Mouse (Mus musculus): Measurements from ENCODE around the gene Gm45713. TPM values are rescaled to one million over a fixed set of nuclear protein-coding genes. Genes with fewer than 3 reads are reported as not detected.
"Not testable (repeated sequence)": the region's sequence is repeated elsewhere in the genome, so short reads cannot be mapped to it uniquely, and the experiment has no call there.

The Gm45713 gene
- polyA plus RNA-seq, 1 experiment from 2014 or later = 0.20 TPM

DNA sequence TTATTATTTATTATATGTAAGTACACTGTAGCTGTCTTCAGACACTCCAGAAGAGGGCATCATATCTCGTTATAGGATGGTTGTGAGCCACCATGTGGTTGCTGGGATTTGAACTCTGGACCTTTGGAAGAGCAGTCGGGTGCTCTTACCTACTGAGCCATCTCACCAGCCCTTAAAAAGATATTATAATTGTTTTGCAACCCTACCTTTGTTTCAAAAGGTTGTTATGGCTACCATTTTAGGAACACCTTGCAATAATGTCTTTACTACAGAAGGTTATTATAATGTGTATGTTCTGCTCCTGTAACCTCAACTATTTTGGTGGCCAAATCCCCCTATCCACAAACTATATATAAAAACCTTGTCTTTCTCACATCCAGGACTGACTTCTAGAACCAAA lies 17.0 kb upstream of the Gm45713 start:
- Histone ChIP-seq H3K36me3 (peaks cover 16% of the 10 kb centered on the region), H3K4me1 (peaks cover 29% of the 10 kb centered on the region), H3K4me3 (peak overlapping the region; percentile 64; the same call in 1 of the 2 replicates), H3K9ac (peak overlapping the region; percentile 89; the same call in 1 of the 2 replicates), H3K4me2 (peak overlapping the region; percentile 79)
- H3K27ac ChIP-seq; H3K27me3 ChIP-seq; H3K9me3 ChIP-seq; ATAC-seq (ENCODE audit: insufficient number of reproducible peaks, insufficient read depth, low FRiP score, low TSS enrichment, low read depth): not testable (repeated sequence)
- 88% methylated on average over 2 of the region's 2 CpGs for WGBS

DNA sequence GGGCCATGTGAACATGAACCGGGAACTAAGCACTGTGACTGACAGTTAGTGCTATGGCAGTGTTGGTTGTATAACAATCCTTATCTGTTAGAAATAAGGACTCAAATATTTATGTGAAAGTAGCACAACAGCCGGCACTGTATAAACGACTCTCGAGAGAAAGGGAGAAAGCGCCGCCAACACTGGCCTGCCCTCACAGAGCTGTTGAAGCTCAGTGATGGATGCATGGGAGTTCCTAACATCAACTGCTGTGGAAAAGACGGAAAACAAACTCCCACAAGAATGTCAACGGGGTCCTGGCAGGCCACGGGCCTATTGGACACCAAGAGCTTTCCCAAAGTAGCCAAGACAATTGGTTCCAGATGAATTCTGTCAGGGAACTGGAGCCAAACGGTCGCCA lies 15.3 kb upstream of the Gm45713 start:
- Histone ChIP-seq H3K4me3 (no peak overlapping the region), H3K9me3 (no peaks in the 10 kb centered on the region), H3K4me2 (no peak overlapping the region), H3K36me3 (peaks cover 24% of the 10 kb centered on the region), H3K4me1 (peaks cover 29% of the 10 kb centered on the region), H3K9ac (0 out of 2 replicates have a peak overlapping the region, but pooled peaks have one; percentile 27), H3K27me3 (no peaks in the 10 kb centered on the region), H3K27ac (peak overlapping the region; percentile 62; the same call in 1 of the 2 replicates)
- no peak for ATAC-seq (ENCODE audit: insufficient number of reproducible peaks, insufficient read depth, low FRiP score, low TSS enrichment, low read depth)
- 39% methylated on average over 11 of the region's 11 CpGs for WGBS

DNA sequence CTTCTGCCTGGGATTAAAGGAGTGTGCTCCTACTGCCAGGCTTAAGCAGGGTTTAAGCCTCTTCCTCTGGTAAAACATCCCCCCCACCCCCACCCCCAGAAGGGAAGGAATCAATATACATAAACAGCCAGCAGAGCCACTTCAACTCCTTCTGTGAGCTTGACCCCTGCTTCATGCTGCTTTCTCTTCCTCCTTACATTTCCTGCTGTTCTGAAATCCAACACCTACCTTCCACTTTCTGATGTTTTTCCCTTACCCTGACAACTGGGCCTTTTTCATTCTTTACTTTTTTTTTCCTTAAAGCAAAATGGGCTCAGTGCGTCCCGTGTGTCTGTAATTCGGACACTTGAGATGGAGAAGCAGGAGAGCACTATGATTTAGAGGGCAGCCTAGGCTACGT lies 14.3 kb upstream of the Gm45713 start:
- no peaks in the 10 kb centered on the region for H3K9me3 ChIP-seq
- no peak for ATAC-seq (ENCODE audit: insufficient number of reproducible peaks, insufficient read depth, low FRiP score, low TSS enrichment, low read depth)
- 35% methylated on average over 4 of the region's 4 CpGs for WGBS
- H3K4me3 ChIP-seq = no peak overlapping the region
- peaks cover 34% of the 10 kb centered on the region for H3K36me3 ChIP-seq
- no peak overlapping the region for H3K4me2 ChIP-seq
- peaks cover 25% of the 10 kb centered on the region for H3K4me1 ChIP-seq
- 0 out of 2 replicates have a peak overlapping the region, but pooled peaks have one; percentile 27 for H3K9ac ChIP-seq
- no peaks in the 10 kb centered on the region for H3K27me3 ChIP-seq
- H3K27ac ChIP-seq = peak overlapping the region; percentile 62; the same call in 1 of the 2 replicates

DNA sequence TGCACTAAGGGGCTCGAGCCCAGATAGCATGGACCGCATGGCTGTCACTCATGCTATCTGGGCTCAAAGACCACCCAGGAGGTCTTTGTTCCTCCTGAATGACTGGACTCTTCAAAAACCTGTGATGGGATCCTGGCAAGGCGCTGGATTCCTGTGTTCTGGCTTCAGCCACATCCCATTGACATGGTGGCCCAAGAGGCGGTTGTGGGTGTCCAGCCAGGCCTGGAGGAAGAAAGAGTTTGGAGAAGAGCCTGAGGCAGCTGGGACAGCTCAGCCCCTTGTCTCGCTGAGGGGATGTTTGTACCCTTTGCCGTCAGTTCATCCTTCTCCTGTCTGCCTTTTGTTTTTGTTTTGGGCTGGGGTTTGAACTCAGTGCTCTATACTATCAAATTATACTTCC lies 13.5 kb upstream of the Gm45713 start:
- WGBS = 63% methylated on average over 6 of the region's 6 CpGs

DNA sequence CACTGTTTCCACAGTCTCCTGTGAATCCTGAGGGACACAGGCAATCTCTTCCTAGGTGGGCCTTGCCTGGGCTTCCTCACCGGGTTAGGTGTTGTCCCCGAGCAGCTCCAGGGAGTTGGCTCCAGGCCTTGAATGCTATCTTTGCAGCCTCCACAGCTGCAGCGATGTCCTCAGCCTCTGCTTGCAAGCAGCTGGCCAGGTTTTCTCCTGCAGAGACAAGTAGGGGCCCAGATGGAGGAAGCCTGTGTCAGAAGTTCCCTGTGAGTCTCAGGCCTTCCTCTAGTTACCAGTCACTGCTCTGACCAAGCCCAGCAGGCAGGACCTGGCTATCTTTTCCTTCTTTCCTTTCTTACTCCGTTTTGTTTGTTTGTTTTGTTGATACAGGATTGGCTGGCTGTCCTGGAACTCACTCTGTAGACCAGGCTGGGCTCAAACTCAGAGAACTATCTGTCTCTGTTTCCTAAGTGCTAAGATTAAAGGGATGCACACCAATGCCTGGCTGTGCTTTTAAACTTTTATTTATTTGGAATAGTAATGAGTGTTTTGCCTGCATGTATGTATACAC lies 12.6 kb upstream of the Gm45713 start:
- Histone ChIP-seq H3K36me3 (peaks cover 51% of the 10 kb centered on the region), H3K27me3 (no peaks in the 10 kb centered on the region), H3K4me1 (peaks cover 18% of the 10 kb centered on the region), H3K9me3 (no peaks in the 10 kb centered on the region), H3K4me2 (no peak overlapping the region), H3K4me3 (no peak overlapping the region), H3K9ac (no peak overlapping the region), H3K27ac (no peak overlapping the region)
- no peak for ATAC-seq (ENCODE audit: insufficient number of reproducible peaks, insufficient read depth, low FRiP score, low TSS enrichment, low read depth)
- WGBS = 69% methylated on average over 4 of the region's 4 CpGs

More for the DNA sequence above, 13.5 kb upstream of the Gm45713 start:
- Histone ChIP-seq H3K9ac (0 out of 2 replicates have a peak overlapping the region, but pooled peaks have one; percentile 27), H3K4me1 (peaks cover 19% of the 10 kb centered on the region), H3K9me3 (no peaks in the 10 kb centered on the region), H3K27me3 (no peaks in the 10 kb centered on the region), H3K27ac (no peak overlapping the region), H3K36me3 (peaks cover 42% of the 10 kb centered on the region), H3K4me3 (no peak overlapping the region), H3K4me2 (no peak overlapping the region)
- no peak for ATAC-seq (ENCODE audit: insufficient number of reproducible peaks, insufficient read depth, low FRiP score, low TSS enrichment, low read depth)

DNA sequence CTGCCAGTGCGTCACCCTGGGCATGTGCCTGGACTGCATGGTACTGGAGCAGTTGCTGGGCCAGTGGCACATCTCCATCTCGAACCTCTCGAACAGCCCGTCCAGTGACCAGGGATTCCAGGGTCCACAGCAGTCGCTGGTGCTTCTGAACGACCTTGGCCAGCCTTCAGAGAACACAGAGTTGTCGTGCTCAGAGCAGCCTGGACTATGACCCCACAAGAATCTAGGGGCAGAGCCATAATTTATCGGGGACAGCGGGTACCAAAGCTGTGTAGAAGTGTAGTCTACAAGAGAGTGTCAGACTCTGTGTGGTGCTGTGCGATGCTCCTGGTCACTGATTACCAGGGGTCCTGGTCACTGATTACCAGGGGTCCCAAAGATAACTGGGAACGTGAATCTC lies 11.9 kb upstream of the Gm45713 start:
- ATAC-seq (ENCODE audit: insufficient number of reproducible peaks, insufficient read depth, low FRiP score, low TSS enrichment, low read depth) = no peak
- Histone ChIP-seq H3K27me3 (no peaks in the 10 kb centered on the region), H3K9me3 (no peaks in the 10 kb centered on the region), H3K4me2 (no peak overlapping the region), H3K9ac (no peak overlapping the region), H3K36me3 (peaks cover 58% of the 10 kb centered on the region), H3K4me3 (no peak overlapping the region), H3K4me1 (peaks cover 13% of the 10 kb centered on the region), H3K27ac (no peak overlapping the region)
- 94% methylated on average over 11 of the region's 11 CpGs for WGBS

DNA sequence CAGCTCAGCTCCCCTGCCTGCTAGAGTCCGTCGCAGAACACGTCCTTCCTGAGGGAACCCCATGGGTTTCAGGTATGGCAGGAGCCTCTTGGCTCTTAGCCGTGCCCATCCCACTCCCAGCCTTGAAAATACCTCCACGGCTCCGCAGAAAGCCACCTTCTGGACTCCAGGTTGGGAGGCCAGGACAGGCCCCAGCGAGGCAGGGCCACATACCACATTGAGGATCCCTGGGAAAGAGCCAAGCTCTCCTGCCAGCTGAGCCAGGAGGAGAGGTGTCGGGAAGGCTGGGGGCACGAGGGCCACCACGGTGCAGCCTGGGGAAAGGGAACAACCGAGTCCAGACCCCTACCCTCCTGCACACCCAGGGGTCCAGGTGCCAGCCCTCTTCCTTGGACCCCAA lies 11.2 kb upstream of the Gm45713 start:
- H3K9me3 ChIP-seq = no peaks in the 10 kb centered on the region
- no peak overlapping the region for H3K4me2 ChIP-seq
- H3K9ac ChIP-seq = no peak overlapping the region
- 93% methylated on average over 11 of the region's 11 CpGs for WGBS
- no peak for ATAC-seq (ENCODE audit: insufficient number of reproducible peaks, insufficient read depth, low FRiP score, low TSS enrichment, low read depth)
- H3K27me3 ChIP-seq = no peaks in the 10 kb centered on the region
- no peak overlapping the region for H3K27ac ChIP-seq
- peaks cover 64% of the 10 kb centered on the region for H3K36me3 ChIP-seq
- no peak overlapping the region for H3K4me3 ChIP-seq
- peaks cover 13% of the 10 kb centered on the region for H3K4me1 ChIP-seq

DNA sequence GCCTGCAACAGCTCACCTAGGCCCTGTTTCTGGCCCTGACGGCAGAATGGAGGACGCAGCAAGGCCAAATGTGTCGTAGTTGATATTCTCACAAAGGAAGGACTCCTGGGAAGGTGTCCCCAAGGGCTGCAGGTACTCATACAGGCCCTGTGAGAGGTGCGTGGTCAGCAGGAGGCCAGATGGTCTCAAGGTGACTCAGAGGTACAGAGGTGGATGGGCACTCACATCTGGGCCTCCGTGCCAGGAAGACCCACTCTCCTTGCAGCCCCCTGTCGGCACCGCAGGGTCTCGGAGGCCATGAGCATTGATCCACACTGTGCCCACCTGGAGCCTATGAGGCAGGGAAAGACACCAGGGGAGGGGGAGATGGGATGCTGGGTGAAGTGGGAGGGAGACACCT lies 9.4 kb upstream of the Gm45713 start:
- Histone ChIP-seq H3K27me3 (no peaks in the 10 kb centered on the region), H3K4me3 (no peak overlapping the region), H3K4me1 (peaks cover 2% of the 10 kb centered on the region), H3K36me3 (peaks cover 76% of the 10 kb centered on the region), H3K9ac (no peak overlapping the region), H3K9me3 (no peaks in the 10 kb centered on the region), H3K4me2 (no peak overlapping the region), H3K27ac (no peak overlapping the region)
- WGBS = 94% methylated on average over 8 of the region's 8 CpGs
- no peak for ATAC-seq (ENCODE audit: insufficient number of reproducible peaks, insufficient read depth, low FRiP score, low TSS enrichment, low read depth)

DNA sequence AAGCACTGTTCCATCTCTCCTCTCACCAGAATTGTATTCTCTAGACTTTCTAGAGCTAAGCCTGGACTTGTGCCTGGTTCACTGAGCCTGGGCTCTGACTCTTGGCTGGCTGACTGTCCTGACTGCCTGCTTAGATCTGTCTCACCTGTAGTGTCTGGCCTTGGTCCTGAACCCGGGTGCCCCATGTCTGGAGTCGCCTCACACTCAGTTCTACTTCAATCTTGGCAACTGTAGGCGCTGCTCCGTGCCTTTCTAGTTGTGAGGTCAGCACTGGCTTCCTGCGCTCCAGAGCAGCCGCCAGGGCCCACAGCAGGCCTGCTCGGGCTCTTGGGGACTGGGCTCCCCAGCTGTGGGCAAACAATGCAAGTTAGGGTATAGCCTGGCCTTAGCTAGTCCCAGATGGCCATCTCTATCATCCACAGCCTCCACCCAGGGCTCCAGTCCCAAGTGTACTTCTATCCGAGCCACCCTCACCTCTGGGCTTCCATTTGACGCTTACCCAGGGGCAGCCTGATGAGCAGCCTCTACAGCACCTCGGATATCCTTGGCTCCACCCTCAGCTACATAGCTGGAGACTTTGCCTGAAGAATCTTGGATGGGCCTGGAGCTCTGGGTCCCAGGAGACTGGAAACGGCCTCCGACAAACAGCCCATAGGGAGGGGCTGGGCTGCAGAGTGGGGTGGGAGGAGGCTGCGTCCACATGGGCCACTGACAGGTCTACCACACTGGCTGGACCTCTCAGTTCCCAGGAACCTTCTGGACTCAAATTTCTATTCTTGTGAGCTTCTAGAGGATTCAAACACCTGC lies 8.5 kb upstream of the Gm45713 start:
- Histone ChIP-seq H3K27ac (no peak overlapping the region), H3K4me1 (no peaks in the 10 kb centered on the region), H3K4me3 (no peak overlapping the region), H3K36me3 (peaks cover 80% of the 10 kb centered on the region), H3K4me2 (no peak overlapping the region), H3K9ac (no peak overlapping the region), H3K27me3 (no peaks in the 10 kb centered on the region), H3K9me3 (no peaks in the 10 kb centered on the region)
- ATAC-seq (ENCODE audit: insufficient number of reproducible peaks, insufficient read depth, low FRiP score, low TSS enrichment, low read depth) = no peak
- 87% methylated on average over 13 of the region's 13 CpGs for WGBS

DNA sequence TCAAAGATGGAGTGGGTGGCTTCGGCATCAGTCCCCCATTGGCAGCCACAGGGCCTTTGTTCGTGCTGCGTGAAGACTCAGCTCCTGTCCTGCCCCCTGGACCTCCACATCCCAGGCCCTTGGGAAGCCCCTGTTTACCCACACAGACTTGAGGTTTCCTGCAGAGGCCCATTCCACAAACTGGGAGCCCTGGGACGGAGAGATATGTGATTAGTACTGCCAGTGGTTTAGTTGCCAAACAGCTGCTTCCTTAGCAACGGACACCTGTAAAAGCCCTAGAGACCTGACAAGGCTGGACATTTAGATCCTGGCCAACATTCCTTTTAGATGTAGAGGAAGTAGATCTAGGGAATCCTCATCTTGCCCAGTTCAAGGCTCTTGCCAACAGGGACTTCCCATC lies 5.9 kb upstream of the Gm45713 start:
- 91% methylated on average over 5 of the region's 5 CpGs for WGBS
- no peak overlapping the region for H3K4me3 ChIP-seq

DNA sequence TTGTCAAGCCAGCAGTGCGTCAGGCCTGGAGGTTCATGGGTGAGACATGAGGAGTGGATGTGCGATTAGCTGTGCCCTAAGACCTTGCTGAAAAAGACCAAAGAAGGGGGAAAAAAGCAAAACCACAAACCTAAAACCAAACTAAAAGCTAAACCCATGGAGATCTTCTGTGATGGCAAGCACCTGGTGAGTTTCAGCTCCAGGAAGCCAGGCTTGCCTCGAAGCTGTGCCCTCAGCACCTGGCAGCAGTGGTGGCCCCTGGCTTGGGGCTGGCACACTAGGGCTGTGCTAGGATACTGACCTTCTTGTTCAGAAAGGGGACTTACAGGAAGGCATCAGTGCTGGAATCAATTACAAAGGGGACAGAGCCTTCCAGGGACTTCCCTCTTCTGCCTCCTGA lies 5.3 kb upstream of the Gm45713 start:
- no peaks in the 10 kb centered on the region for H3K4me1 ChIP-seq
- no peak overlapping the region for H3K4me2 ChIP-seq
- H3K27me3 ChIP-seq = no peaks in the 10 kb centered on the region
- H3K27ac ChIP-seq = no peak overlapping the region
- WGBS = 87% methylated on average over 3 of the region's 3 CpGs
- H3K36me3 ChIP-seq = peaks cover 56% of the 10 kb centered on the region
- no peak overlapping the region for H3K9ac ChIP-seq
- no peaks in the 10 kb centered on the region for H3K9me3 ChIP-seq
- H3K4me3 ChIP-seq = no peak overlapping the region
- ATAC-seq (ENCODE audit: insufficient number of reproducible peaks, insufficient read depth, low FRiP score, low TSS enrichment, low read depth) = no peak

More for the DNA sequence above, 5.9 kb upstream of the Gm45713 start:
- no peak overlapping the region for H3K27ac ChIP-seq
- no peaks in the 10 kb centered on the region for H3K4me1 ChIP-seq
- H3K9me3 ChIP-seq = no peaks in the 10 kb centered on the region
- H3K36me3 ChIP-seq = peaks cover 62% of the 10 kb centered on the region
- no peak for ATAC-seq (ENCODE audit: insufficient number of reproducible peaks, insufficient read depth, low FRiP score, low TSS enrichment, low read depth)
- H3K4me2 ChIP-seq = no peak overlapping the region
- H3K27me3 ChIP-seq = no peaks in the 10 kb centered on the region
- H3K9ac ChIP-seq = peak overlapping the region; percentile 27; the same call in 1 of the 2 replicates

All from embryonic facial prominence, embryonic 13.5 days (tissue).